Mouse (Mus musculus) intestine, postnatal 0 days (tissue): ENCODE measurements around the gene Aph1a. TPM values are rescaled to one million over a fixed set of nuclear protein-coding genes. Genes with fewer than 3 reads are reported as not detected.

Experiments
- ATAC-seq: fragments of 200-750 bp; cut with Nextera tagmentation; 2 replicates; pipeline ENCODE4 v1.8.0; 2017; ENCODE audit warnings: mild to moderate bottlenecking, moderate TSS enrichment, moderate library complexity
- H3K27ac ChIP-seq: fragments of 300-500 bp; sonication (generic); 2 replicates; pipeline ENCODE4 v1.5.1; 2014; ENCODE audit warnings: mild to moderate bottlenecking, low read depth, low read length, moderate library complexity
- H3K27me3 ChIP-seq: fragments of 300-500 bp; sonication (generic); replicated peaks from 2 replicates; pipeline ENCODE4 v1.6.1; 2014; ENCODE audit warnings: low read length, mixed read lengths; ENCODE audit not compliant: control insufficient read depth, insufficient read depth
- H3K36me3 ChIP-seq: fragments of 300-500 bp; sonication (generic); 2 replicates; pipeline ENCODE4 v1.6.1; 2014; ENCODE audit warnings: mild to moderate bottlenecking, moderate library complexity; ENCODE audit not compliant: control insufficient read depth, insufficient read depth
- H3K4me1 ChIP-seq: fragments of 300-500 bp; sonication (generic); replicated peaks from 2 replicates; pipeline ENCODE4 v1.6.1; 2014; ENCODE audit warnings: antibody characterized with exemption, low read length, mixed read lengths; ENCODE audit not compliant: control insufficient read depth, insufficient read depth
- H3K4me2 ChIP-seq: fragments of 300-500 bp; sonication (generic); replicated peaks from 2 replicates; pipeline ENCODE4 v1.6.1; 2014; ENCODE audit warnings: low read depth, mild to moderate bottlenecking, moderate library complexity
- H3K4me3 ChIP-seq: fragments of 300-500 bp; sonication (generic); 2 replicates; pipeline ENCODE4 v1.5.1; 2014; ENCODE audit warnings: low read depth, low read length
- H3K9ac ChIP-seq: fragments of 300-500 bp; sonication (generic); 2 replicates; pipeline ENCODE4 v1.6.1; 2014; ENCODE audit warnings: mild to moderate bottlenecking, low read depth, low read length
- H3K9me3 ChIP-seq: fragments of 300-500 bp; sonication (generic); 2 replicates; pipeline ENCODE4 v1.6.1; 2016; ENCODE audit warnings: mixed run types; ENCODE audit not compliant: control insufficient read depth
- CTCF ChIP-seq: sonication (generic); IDR thresholded peaks from 2 replicates; pipeline ENCODE4 v1.5.1; 2016; ENCODE audit warnings: low read depth, mild to moderate bottlenecking, control low read depth, antibody characterized with exemption, moderate library complexity
- WGBS: fragments of 180-500 bp; shearing (Covaris S2); extraction: QIAGEN DNeasy Blood & Tissue Kit; methylation state at CpG from one replicate; pipeline ENCODE4 v1.1.7; 2014; 5-methylcytosine and 5-hydroxymethylcytosine counted together
- polyA plus RNA-seq: library from polyadenylated mRNA; unstranded; fragments of >200 nt; fragmentation: Nextera tagmentation; extraction: Ambion mirVana; gene quantifications from 2 replicates; pipeline ENCODE4 v1.2.1, GENCODE M21; 2015

The Aph1a gene
- polyA plus RNA-seq, 1 experiment from 2014 or later, result 52.4 TPM

DNA sequence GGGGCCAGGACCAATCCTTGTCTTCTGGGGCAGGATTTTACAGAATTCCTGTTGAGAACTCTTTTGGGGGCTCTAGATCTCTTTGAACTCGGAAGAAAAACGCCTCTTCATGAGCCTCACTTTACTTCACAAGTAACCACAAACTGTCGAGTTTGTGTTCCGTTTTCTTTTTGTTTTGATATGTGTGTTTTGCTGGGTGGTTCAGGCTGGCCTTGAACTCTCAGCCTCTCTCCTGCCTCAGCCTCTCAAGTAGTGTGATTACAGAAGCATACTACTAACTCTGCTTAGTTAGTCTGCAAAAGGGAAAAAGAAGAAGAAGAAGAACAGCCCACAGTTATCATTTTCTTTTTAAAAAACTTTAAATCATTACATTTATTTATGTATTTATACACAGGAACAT is 30.4 kb downstream of the Aph1a start:
- Histone ChIP-seq H3K27ac (no peak overlapping the region), H3K9me3 (no peaks in the 10 kb centered on the region), H3K27me3 (no peaks in the 10 kb centered on the region), H3K9ac (no peak overlapping the region), H3K36me3 (no peaks in the 10 kb centered on the region), H3K4me1 (no peaks in the 10 kb centered on the region), H3K4me3 (no peak overlapping the region), H3K4me2 (no peak overlapping the region)
- 70% methylated on average over 4 of the region's 4 CpGs for whole genome bisulfite sequencing
- TF ChIP-seq CTCF, result no peak
- ATAC-seq, result no peak

DNA sequence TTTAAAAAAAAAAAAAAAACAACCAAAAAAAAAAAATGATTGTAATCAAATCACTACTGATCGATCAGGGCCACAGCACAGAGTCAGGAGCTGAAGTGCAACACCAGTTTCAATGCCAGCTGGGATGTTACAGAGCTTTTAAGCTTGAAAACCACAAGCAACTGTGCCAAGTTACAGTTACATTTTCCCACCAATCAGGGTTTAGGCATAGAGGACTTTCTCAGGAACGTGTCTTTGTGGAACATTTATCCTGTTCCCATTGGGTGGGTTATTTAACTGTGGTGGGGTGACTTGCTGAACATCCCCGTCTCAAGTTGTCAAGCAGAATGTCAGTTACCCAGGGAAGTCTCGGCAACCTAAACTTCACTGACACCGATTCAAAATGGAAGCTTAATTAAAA is 31.3 kb downstream of the Aph1a start:
- WGBS, result 85% methylated on average over 5 of the region's 5 CpGs
- H3K4me2 ChIP-seq, result no peak overlapping the region

DNA sequence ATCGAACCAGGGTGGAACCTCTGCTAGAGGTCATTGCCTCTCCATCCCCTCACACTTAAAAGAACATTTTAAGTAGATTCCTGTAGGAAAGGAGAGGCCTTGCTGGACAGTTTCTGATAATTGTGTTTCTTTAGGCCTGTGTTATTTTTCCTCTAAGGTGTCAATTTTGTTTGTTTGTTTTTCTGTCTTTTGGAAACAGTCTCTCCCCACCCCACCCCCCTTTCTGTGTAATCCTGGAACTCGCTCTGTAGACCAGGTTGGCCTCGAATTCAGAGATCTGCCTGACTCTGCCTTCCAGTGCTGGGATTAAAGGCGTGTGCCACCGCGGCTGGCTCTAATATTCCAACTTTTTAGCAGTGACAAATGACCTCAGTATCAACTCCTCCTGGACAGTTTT is 34.5 kb downstream of the Aph1a start:
- Histone ChIP-seq H3K36me3 (0 out of 2 replicates have a peak, but pooled peaks cover under 1% of the 10 kb centered on the region), H3K4me2 (peak overlapping the region; percentile 87), H3K4me1 (no peaks in the 10 kb centered on the region), H3K9ac (peak overlapping the region; percentile 42; the same call in 1 of the 2 replicates), H3K9me3 (no peaks in the 10 kb centered on the region), H3K27me3 (no peaks in the 10 kb centered on the region), H3K27ac (no peak overlapping the region), H3K4me3 (peak overlapping the region; percentile 67)
- no peak for ATAC-seq
- WGBS, result 46% methylated on average over 6 of the region's 6 CpGs
- TF ChIP-seq CTCF, result no peak

More for the DNA sequence above, 31.3 kb downstream of the Aph1a start:
- Histone ChIP-seq H3K36me3 (no peaks in the 10 kb centered on the region), H3K4me1 (no peaks in the 10 kb centered on the region), H3K9ac (no peak overlapping the region), H3K27me3 (no peaks in the 10 kb centered on the region), H3K9me3 (no peaks in the 10 kb centered on the region), H3K4me3 (no peak overlapping the region), H3K27ac (no peak overlapping the region)
- no peak for ATAC-seq
- TF ChIP-seq CTCF, result no peak

DNA sequence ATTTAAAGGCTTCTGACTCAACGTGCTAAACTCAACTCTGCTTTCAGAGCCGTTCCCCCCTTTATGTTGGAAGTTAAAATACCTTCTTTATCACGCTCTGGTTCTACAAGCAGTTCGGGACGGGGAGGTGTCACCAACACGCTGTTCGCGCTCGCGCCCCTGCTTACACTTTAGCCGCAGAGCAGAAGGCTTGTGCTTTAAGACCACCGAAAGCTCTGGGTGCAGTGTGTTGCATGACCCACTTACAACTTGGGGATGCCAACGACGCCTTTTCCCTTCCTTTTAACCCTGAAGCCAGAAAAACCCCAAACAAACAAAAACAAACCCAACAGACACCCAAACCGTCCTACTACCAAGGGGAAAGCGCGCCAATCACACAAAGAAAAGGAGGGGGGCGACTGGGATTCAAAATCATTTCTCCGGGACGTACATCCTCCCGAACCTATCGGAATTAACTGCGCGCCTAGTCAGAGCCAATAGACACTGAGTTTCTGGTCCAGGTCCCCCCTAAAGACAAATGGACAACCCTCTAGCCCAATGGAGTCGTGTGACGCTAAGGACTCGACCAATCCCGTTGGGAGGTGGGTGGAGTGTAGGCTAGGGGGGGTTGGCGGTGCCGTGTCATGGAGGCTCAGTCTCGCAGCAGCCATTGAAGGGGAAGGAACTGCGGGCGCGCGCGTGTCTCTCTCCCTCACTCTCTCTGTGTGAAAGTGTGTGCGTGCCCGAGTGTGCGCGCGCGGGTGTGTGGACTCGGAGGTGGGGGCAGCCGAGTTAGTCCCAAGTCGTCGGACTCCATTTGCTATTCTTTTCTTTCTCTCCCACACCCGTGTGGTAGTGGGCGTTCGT is 35.1 kb downstream of the Aph1a start, which contains the start of gene Anp32e:
TSS of gene Anp32e (plus strand) at position 589 of the 846 bp plus-strand sequence.
- peak within 1 kb of the TSS; percentile 88 for H3K27ac ChIP-seq
- peak; percentile 99 for ATAC-seq
- peak within 1 kb of the TSS; percentile 87 for H3K4me2 ChIP-seq
- H3K36me3 ChIP-seq, result peaks cover 6% of the 10 kb centered on the region; the same call in 1 of the 2 replicates
- WGBS, result under 1% methylated on average over 49 of the region's 49 CpGs
- H3K4me3 ChIP-seq, result peak within 1 kb of the TSS; percentile 67
- H3K9ac ChIP-seq, result peak within 1 kb of the TSS; percentile 85
- H3K4me1 ChIP-seq, result no peaks in the 10 kb centered on the region
- 0 out of 2 replicates have a peak, but pooled peaks have one; percentile 1 for TF ChIP-seq CTCF
- no peaks in the 10 kb centered on the region for H3K27me3 ChIP-seq
- no peaks in the 10 kb centered on the region for H3K9me3 ChIP-seq

DNA sequence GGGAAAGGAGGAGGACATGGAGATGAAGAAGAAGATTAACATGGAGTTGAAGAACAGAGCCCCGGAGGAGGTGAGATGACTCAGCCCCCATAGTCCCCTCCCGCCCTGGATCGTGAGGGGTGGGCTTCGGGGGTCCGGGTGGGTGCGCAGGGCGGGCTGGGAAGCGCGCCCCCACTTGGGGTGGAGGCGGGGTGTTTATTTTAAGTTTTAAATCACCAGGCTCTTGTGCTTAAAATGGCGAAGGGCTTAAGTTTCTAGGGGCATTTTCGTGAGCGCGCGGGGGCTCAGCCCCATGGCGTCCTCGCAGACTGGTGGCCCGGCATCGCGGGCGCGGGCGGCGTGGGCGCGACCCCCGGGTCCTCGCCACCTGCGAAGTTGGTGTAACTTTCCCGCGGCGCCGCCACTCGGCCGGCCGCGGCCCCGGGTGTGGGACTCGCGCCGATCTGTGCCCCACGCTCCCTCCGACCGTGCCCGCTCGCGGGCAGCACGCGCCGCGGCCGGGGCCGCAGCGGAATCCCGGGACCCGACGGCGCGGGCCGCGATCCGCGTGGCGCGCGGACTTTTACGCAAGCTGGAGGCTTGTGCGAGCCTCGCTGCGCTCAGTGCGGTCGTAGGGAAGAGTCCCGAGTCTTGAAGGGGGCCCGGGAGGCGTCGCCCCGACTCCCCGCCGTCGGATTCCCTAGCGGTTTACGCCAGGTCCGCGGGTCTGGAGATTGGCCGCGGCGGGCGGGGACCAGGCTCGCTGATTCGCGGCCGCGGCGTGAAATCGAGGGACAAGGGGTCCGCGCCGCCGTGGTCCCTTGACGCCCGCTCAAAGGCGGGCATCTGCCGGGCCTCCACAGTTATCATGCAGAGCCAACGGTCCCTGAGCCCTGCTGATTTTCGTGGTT is 36.1 kb downstream of the Aph1a start:
- Histone ChIP-seq H3K27me3 (no peaks in the 10 kb centered on the region), H3K27ac (peak overlapping the region; percentile 88), H3K4me2 (peak overlapping the region; percentile 87), H3K4me3 (peak overlapping the region; percentile 67), H3K9me3 (no peaks in the 10 kb centered on the region), H3K4me1 (no peaks in the 10 kb centered on the region), H3K9ac (peak overlapping the region; percentile 85), H3K36me3 (peaks cover 16% of the 10 kb centered on the region)
- TF ChIP-seq CTCF, result no peak; the same call in 1 of the 2 replicates
- WGBS, result under 1% methylated on average over 97 of the region's 105 CpGs
- peak; percentile 20 for ATAC-seq

DNA sequence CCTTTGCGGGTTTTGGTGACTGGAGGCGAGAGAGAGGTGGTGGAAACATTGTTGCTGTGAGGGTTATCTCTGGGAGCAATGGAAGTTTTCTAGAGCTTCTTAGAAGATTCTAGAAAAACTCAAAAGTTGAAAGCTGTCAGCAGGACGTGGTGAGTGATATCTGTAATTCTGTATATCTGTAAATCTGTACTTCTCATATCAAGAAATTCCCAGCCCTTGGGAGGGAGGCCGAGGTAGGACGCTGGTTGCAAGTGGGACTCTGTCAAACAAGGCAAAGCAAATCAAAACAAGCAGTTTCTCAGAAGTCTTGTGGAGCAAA is 36.7 kb downstream of the Aph1a start:
- Histone ChIP-seq H3K4me3 (peak overlapping the region; percentile 67), H3K4me1 (no peaks in the 10 kb centered on the region), H3K27me3 (no peaks in the 10 kb centered on the region), H3K9ac (peak overlapping the region; percentile 85), H3K27ac (0 out of 2 replicates have a peak overlapping the region, but pooled peaks have one; percentile 88), H3K36me3 (peaks cover 21% of the 10 kb centered on the region), H3K9me3 (no peaks in the 10 kb centered on the region), H3K4me2 (peak overlapping the region; percentile 87)
- ATAC-seq, result no peak
- no peak for TF ChIP-seq CTCF
- WGBS, result under 1% methylated on average over 5 of the region's 5 CpGs
